Mouse (Mus musculus) heart, embryonic 13.5 days (tissue): ENCODE measurements around the gene Obscn. TPM values are rescaled to one million over a fixed set of nuclear protein-coding genes. Genes with fewer than 3 reads are reported as not detected.

Experiments used
- ATAC-seq: fragments of 200-750 bp; cut with Nextera tagmentation; 2 replicates; pipeline ENCODE4 v1.8.0; 2017; ENCODE audit warnings: moderate TSS enrichment; ENCODE audit not compliant: insufficient number of reproducible peaks, low FRiP score, low TSS enrichment; ENCODE audit errors: extremely low read depth
- H3K27ac ChIP-seq: fragments of 300-500 bp; sonication (generic); replicated peaks from 2 replicates; pipeline ENCODE4 v1.5.1; 2015; ENCODE audit warnings: moderate library complexity, mild to moderate bottlenecking, inconsistent platforms
- H3K27me3 ChIP-seq: fragments of 300-500 bp; sonication (generic); replicated peaks from 2 replicates; pipeline ENCODE4 v1.6.1; 2015; ENCODE audit warnings: mild to moderate bottlenecking, inconsistent platforms
- H3K36me3 ChIP-seq: fragments of 300-500 bp; sonication (generic); 2 replicates; pipeline ENCODE4 v1.6.1; 2015; ENCODE audit warnings: mild to moderate bottlenecking, inconsistent platforms
- H3K4me1 ChIP-seq: fragments of 300-500 bp; sonication (generic); 2 replicates; pipeline ENCODE4 v1.6.1; 2015; ENCODE audit warnings: inconsistent platforms
- H3K4me2 ChIP-seq: fragments of 300-500 bp; sonication (generic); 2 replicates; pipeline ENCODE4 v1.6.1; 2015; ENCODE audit warnings: inconsistent platforms, mild to moderate bottlenecking, moderate library complexity
- H3K4me3 ChIP-seq: fragments of 300-500 bp; sonication (generic); 2 replicates; pipeline ENCODE4 v1.5.1; 2015; ENCODE audit warnings: moderate library complexity, mild to moderate bottlenecking, inconsistent platforms
- H3K9ac ChIP-seq: fragments of 300-500 bp; sonication (generic); 2 replicates; pipeline ENCODE4 v1.6.1; 2015; ENCODE audit warnings: inconsistent platforms, mild to moderate bottlenecking, moderate library complexity
- H3K9me3 ChIP-seq: fragments of 300-500 bp; sonication (generic); 2 replicates; pipeline ENCODE4 v1.6.1; 2016; ENCODE audit warnings: inconsistent platforms
- WGBS: fragments of 180-500 bp; shearing (Covaris S2); methylation state at CpG from one replicate; pipeline ENCODE4 v1.1.7; 2015; ENCODE audit warnings: mixed read lengths; 5-methylcytosine and 5-hydroxymethylcytosine counted together
- polyA plus RNA-seq: library from polyadenylated mRNA; unstranded; fragments of >200 nt; fragmentation: Nextera tagmentation; extraction: Ambion mirVana; gene quantifications from 2 replicates; pipeline ENCODE4 v1.2.1, GENCODE M21; 2015

Obscn gene
- polyA plus RNA-seq, 1 experiment from 2014 or later, result 38.9 TPM

DNA sequence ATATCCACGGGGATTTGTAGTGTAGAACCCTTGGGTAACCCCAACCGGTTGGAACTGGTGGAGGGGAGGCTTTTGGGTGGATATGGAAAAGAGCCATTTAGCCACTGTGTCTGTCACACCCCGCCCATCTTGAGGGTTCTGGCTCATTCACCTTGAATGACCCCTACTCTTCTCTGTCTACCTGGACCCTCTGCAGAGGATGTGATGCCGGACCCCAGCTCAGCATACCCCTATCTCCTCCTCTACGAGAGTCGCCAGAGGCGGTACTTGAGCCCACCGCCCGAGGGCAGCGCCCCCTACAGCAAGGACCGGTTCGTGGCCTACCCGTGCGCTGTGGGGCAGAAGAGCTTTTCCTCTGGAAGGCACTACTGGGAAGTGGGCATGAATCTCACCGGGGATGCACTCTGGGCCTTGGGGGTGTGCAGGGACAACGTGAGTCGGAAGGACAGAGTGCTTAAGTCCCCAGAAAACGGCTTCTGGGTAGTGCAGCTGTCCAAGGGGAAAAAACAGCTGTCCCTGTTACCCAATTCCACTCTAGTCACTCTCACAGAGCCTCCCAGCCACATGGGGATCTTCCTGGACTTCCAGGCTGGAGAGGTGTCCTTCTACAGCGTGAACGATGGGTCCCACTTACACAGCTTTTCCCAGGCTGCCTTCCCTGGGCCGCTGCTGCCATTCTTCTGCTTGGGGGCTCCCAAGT lies 165.2 kb downstream of the Obscn start:
- Histone ChIP-seq H3K4me3 (no peak overlapping the region), H3K27ac (no peak overlapping the region), H3K9ac (no peak overlapping the region), H3K36me3 (peaks cover 38% of the 10 kb centered on the region), H3K27me3 (no peaks in the 10 kb centered on the region), H3K9me3 (no peaks in the 10 kb centered on the region), H3K4me1 (peaks cover 37% of the 10 kb centered on the region), H3K4me2 (no peak overlapping the region)
- ATAC-seq, result no peak
- WGBS, result 82% methylated on average over 21 of the region's 21 CpGs

DNA sequence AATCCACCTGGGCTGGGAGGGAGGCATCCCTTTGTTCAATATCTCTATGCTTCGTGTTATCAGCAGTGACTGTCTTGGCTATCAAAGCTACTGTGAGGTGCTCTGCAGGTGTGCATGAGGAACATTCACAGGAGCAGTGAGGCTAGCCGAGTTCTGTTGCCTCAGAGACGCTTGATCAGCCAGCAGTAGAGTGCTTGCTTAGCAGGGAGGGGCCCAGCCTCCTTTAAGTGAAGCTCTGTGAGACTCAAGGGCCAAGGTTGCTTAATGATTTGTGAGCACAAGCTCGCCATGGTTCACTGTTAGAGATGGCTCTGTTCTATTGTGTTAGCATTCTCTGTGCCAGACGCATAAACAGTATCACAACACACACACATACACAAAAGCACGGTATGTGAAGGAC lies 166.5 kb downstream of the Obscn start:
- Histone ChIP-seq H3K27ac (no peak overlapping the region), H3K4me1 (peaks cover 41% of the 10 kb centered on the region), H3K9me3 (no peaks in the 10 kb centered on the region), H3K4me3 (no peak overlapping the region), H3K27me3 (no peaks in the 10 kb centered on the region), H3K9ac (peak overlapping the region; percentile 33; the same call in 1 of the 2 replicates), H3K4me2 (no peak overlapping the region), H3K36me3 (peaks cover 32% of the 10 kb centered on the region)
- WGBS, result 69% methylated on average over 6 of the region's 6 CpGs
- no peak for ATAC-seq

DNA sequence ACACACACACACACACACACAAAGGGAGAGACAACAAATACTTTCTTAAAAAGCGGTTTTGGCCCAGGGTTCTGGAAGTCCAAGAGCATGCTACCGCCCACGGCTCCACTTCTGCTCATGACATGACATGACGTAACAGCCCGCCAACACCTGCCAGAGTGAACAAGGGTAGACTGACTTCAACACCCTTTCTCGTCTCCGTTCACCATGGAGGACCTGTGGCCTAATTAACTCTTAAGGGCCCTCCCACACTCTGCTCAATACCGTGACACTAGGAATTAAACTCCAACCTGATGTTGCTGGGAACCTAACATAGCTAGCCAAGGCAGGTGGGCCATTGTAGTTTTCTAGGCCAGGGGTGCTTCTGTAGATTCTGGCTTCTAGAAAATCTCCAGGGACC lies 167.2 kb downstream of the Obscn start:
- Histone ChIP-seq H3K9me3 (no peaks in the 10 kb centered on the region), H3K4me3 (no peak overlapping the region), H3K27me3 (peaks cover 4% of the 10 kb centered on the region; the same call in 1 of the 2 replicates), H3K4me1 (peaks cover 43% of the 10 kb centered on the region), H3K4me2 (no peak overlapping the region), H3K36me3 (peaks cover 29% of the 10 kb centered on the region), H3K9ac (peak overlapping the region; percentile 33; the same call in 1 of the 2 replicates), H3K27ac (no peak overlapping the region)
- no peak for ATAC-seq
- WGBS, result 58% methylated on average over 8 of the region's 8 CpGs

DNA sequence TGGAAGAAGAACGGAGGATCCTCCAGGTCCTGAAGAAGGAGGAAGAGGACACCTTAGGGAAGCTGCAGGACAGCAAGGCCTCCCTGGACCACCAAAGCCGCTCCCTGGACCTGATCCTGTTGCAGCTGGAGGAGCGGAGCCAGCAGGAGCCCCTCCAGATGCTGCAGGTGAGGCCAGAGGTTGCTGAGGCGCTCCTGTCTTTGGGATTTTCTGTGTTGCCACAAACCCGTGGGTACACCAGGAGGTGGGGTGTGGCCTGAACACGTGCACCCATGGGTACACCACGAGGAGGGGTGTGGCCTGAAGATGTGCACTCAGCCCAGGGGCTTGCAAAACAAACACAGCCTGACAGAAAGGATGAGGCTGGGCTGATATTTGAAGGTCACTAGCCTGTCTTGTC lies 167.7 kb downstream of the Obscn start:
- Histone ChIP-seq H3K9me3 (no peaks in the 10 kb centered on the region), H3K9ac (no peak overlapping the region), H3K4me1 (peaks cover 44% of the 10 kb centered on the region), H3K27me3 (peaks cover 9% of the 10 kb centered on the region), H3K4me2 (no peak overlapping the region), H3K36me3 (peaks cover 29% of the 10 kb centered on the region), H3K4me3 (no peak overlapping the region), H3K27ac (no peak overlapping the region)
- WGBS, result 77% methylated on average over 7 of the region's 7 CpGs
- ATAC-seq, result no peak

DNA sequence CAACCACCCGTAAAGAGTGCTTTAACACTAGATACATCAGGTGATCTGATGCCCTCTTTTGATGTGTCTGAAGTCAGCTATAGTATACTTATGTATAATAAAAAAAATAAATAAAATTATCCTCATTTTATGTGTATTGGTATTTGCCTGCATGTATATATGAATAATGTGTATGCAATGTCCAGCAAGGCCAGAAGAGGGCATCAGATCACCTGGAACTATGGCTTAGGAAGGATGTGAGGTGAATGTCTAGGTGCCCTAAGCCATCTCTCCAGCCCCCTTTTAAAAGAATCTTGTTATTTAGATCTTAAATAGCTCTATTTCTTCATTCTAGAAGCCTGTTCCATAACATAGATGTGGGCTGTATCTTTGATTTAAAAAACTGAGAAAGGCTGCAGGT lies 168.9 kb downstream of the Obscn start:
- WGBS, result 94% methylated on average over 1 of the region's 1 CpGs
- Histone ChIP-seq H3K36me3 (peaks cover 25% of the 10 kb centered on the region), H3K4me2 (no peak overlapping the region), H3K27ac (no peak overlapping the region), H3K9ac (no peak overlapping the region), H3K4me3 (no peak overlapping the region), H3K4me1 (peaks cover 44% of the 10 kb centered on the region), H3K9me3 (no peaks in the 10 kb centered on the region), H3K27me3 (peaks cover 21% of the 10 kb centered on the region)
- ATAC-seq, result no peak

DNA sequence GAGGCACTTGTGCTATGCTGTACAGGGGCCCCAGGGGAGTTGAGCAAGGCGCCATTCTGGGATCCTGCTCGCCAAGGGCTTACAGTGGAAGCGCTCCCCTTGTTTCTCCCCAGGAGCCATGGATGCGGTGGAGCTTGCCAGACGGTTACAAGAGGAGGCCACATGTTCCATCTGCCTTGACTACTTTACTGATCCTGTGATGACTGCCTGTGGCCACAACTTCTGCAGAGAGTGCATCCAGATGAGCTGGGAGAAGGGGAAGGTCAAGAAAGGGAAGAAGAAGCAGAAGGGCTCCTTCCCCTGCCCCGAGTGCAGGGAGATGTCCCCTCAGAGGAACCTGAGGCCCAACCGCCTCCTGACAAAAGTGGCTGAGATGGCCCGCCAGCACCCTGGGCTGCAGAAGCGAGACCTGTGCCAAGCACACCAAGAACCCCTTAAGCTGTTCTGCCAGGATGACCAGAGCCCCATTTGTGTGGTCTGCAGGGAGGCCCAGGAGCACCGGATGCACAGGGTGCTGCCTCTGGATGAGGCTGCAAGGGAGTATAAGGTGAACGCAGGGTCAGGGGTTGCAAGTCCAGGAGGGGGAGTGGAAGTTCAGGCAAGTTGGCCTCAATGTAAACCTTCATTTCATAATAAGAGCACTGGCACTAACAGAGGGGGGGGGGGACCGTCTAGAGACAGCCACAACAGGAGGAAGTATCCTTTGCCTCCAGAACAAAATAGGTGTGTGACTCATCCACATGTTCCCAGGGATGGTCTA lies 171.0 kb downstream of the Obscn start:
- no peak for ATAC-seq
- Histone ChIP-seq H3K4me1 (peaks cover 34% of the 10 kb centered on the region), H3K27ac (no peak overlapping the region), H3K9ac (peak overlapping the region; percentile 28; the same call in 1 of the 2 replicates), H3K27me3 (peaks cover 35% of the 10 kb centered on the region), H3K4me2 (0 out of 2 replicates have a peak overlapping the region, but pooled peaks have one; percentile 15), H3K36me3 (peaks cover 10% of the 10 kb centered on the region; the same call in 1 of the 2 replicates), H3K4me3 (no peak overlapping the region), H3K9me3 (peaks cover 9% of the 10 kb centered on the region; the same call in 1 of the 2 replicates)
- WGBS, result 36% methylated on average over 12 of the region's 12 CpGs

DNA sequence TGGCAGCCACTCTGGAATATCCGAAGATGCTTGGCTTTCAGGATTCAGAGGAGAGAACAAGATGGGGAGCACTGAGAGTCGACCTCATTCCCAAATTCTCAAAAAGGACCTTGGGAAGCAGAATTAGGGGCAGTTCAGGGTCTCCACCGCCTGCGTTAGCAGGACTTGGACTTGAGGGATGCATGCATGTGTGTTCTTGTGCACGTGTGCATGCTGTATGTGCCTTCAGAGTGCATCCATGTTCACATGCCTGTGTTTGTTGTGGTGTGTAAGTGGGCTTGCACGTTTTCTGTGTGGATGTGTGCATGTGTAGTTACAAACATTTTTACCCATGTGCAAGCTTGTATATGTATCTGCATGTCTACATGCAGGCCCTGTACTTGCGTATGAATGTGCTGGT lies 172.0 kb downstream of the Obscn start:
- Histone ChIP-seq H3K9me3 (peaks cover 9% of the 10 kb centered on the region; the same call in 1 of the 2 replicates), H3K4me1 (peaks cover 35% of the 10 kb centered on the region), H3K4me2 (no peak overlapping the region), H3K27me3 (peaks cover 35% of the 10 kb centered on the region), H3K36me3 (0 out of 2 replicates have a peak, but pooled peaks cover 2% of the 10 kb centered on the region), H3K9ac (no peak overlapping the region), H3K4me3 (no peak overlapping the region), H3K27ac (no peak overlapping the region)
- WGBS, result 75% methylated on average over 7 of the region's 7 CpGs
- ATAC-seq, result no peak

DNA sequence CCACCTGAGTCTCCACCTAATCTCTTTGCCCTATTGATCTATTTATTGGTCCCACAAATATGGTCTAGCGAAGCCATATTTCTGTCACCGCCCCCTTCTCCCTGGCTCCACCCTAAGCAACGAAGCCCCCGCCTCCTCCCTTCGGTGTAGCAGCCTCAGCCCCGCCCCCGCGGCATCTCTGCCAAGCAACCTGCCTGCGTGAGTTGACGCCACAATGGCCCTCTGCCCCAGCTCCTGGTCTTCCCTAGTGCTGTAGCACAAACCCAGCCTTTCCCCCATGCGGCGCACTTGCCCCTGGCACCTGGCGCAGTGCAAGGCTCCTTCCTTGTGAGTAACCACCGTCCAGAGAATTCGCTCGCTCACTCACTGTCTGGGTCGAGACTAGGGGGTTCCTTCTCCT lies 172.7 kb downstream of the Obscn start:
- no peak for ATAC-seq

DNA sequence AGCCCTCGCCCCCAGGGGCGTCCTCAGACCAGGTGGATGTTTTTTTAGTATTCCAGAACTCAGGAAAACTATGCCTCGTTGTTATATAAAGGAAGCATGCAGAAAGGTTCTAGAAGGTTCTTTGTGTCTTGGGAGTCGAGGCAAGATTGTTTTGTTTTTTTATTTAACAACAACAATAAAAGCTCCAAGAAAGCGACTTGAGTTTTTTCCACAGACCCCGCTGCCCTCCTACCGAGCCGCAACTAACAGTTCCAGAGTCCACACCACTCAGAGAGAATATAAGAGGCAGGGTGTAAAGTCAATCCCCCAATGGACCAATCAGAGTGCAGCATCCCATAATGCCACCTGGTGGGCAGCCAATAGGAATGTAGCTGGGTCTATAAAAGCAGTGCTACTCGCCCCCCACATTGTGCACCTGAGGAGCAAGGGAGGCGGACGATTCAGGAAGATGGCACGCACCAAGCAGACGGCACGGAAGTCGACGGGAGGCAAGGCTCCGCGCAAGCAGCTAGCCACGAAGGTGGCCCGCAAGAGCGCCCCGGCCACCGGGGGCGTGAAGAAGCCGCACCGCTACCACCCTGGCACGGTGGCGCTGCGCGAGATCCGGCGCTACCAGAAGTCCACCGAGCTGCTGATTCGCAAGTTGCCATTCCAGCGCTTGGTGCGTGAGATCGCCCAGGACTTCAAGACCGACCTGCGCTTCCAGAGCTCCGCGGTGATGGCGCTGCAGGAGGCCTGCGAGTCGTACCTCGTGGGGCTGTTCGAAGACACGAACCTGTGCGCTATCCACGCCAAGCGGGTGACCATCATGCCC lies 174.6 kb downstream of the Obscn start:
- Histone ChIP-seq H3K9ac (no peak overlapping the region), H3K27me3 (peaks cover 35% of the 10 kb centered on the region), H3K9me3 (peaks cover 9% of the 10 kb centered on the region; the same call in 1 of the 2 replicates), H3K27ac (no peak overlapping the region), H3K4me2 (peak overlapping the region; percentile 22), H3K4me3 (peak overlapping the region; percentile 20; the same call in 1 of the 2 replicates), H3K36me3 (peaks cover 16% of the 10 kb centered on the region), H3K4me1 (peaks cover 43% of the 10 kb centered on the region)
- no peak for ATAC-seq
- WGBS, result 47% methylated on average over 50 of the region's 50 CpGs

More for the DNA sequence above, 172.7 kb downstream of the Obscn start:
- Histone ChIP-seq H3K27ac (no peak overlapping the region), H3K4me2 (no peak overlapping the region), H3K4me3 (no peak overlapping the region), H3K9me3 (peaks cover 9% of the 10 kb centered on the region; the same call in 1 of the 2 replicates), H3K9ac (no peak overlapping the region), H3K36me3 (no peaks in the 10 kb centered on the region), H3K4me1 (peaks cover 35% of the 10 kb centered on the region), H3K27me3 (peaks cover 35% of the 10 kb centered on the region)
- 34% methylated on average over 17 of the region's 17 CpGs for WGBS

DNA sequence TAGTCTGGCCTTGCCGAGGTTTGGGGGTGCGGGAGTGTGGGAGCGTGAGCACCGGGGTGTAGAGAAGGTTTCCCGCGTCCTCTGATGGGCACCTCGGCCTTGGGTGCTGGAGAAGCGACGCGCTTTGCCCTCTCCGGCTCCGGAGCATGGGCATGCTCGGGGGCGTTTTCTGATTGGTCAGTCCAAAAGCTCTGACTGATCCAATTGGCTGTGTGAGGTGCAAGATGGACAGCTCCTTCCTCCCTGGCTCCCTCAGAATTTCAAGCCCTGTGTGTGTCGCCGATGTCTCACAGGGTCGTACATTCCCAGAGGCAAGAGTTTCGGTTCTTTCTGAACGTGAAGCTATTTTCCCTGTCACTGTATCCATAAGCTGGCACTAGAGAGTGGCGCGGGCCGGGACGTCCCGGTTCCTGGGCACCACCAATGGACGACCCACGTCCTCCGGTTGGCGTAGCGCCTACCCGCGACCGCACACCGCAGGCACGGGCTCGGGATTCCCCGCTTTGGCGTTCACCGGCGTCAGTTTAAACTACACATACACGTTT lies 176.2 kb downstream of the Obscn start:
- no peak; the same call in 1 of the 2 replicates for ATAC-seq
- peak overlapping the region; percentile 76 for H3K9ac ChIP-seq
- H3K9me3 ChIP-seq, result peaks cover 9% of the 10 kb centered on the region; the same call in 1 of the 2 replicates
- peak overlapping the region; percentile 85 for H3K4me2 ChIP-seq
- WGBS, result 3% methylated on average over 40 of the region's 40 CpGs
- H3K27me3 ChIP-seq, result peaks cover 35% of the 10 kb centered on the region
- H3K4me3 ChIP-seq, result peak overlapping the region; percentile 63
- peak overlapping the region; percentile 53; the same call in 1 of the 2 replicates for H3K27ac ChIP-seq
- peaks cover 16% of the 10 kb centered on the region for H3K36me3 ChIP-seq
- H3K4me1 ChIP-seq, result peaks cover 41% of the 10 kb centered on the region
